Mouse (Mus musculus): Measurements from ENCODE around the gene Aspg.

Gene Aspg

DNA sequence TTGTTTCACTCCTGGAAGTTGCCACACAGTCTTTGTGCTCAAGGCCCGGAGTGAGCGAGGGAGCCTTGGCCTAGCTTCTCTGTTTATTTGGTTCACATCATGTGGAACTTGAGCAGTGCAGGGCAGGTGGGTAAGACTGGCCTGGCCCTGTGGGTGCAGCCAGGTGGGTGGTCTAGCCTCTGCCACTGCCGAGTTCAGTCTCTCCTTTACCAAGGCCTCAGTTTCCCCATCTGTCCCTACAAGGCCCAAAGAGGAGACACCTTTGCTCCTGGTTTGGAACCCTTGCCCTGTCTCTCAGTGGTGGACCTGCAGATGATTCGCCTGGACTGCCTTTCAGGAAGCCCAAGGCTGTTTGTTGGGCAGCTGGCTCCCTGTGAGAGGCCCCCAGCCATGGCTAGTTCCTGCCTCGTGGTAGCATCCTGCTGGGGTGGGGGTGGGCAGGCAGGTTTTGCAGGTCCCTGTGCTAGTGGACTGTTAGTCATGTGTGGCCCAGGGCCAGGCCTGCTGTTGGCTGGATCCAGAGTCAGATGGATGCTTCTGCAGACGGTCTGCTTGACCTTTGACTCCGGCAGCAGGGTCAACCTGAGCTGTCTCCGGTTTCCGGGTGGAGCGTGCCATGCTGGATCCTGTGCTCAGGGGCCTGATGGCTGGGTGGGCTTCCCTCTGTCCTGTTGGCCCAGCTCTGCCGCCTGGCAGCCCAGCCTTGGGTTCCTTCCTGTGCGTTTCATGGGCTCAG, 44.9 kb downstream of the Aspg start:
- no peak for DNase-seq (ENCODE audit: low spot score in 2 of 2)

DNA sequence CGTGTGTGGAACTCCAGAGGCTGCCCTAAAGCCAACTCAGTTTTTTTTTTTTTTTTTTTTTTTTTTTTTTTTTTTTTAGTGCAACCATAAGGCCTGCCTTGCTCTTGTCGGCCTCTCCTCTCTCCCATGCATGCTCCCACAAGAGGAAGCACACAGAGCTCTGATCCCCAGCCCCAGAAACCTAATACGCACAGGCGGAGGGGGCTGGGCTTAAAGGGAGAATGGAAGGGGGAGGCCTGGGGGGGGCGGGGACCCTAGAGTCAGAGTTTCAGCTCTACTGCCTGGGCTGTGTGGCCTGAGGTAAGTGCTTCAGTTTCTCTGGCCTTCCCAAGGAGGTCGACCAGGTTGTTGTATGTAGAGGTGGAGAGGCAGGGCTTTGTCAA, 45.5 kb downstream of the Aspg start:
- DNase-seq (ENCODE audit: low spot score in 2 of 2), result no peak

- DNase-seq (ENCODE audit: low spot score in 2 of 2), result no peak
Observed at GRCm38 (mm10) chr12:112153597-112153996, 47.1 kb downstream of the Aspg start.

- no peak for DNase-seq (ENCODE audit: low spot score in 2 of 2)
Observed at GRCm38 (mm10) chr12:112154476-112154875, 48.0 kb downstream of the Aspg start.

GRCm38 (mm10) chr12:112155218-112156051, 49.0 kb downstream of the Aspg start:
- no peak for DNase-seq (ENCODE audit: low spot score in 2 of 2)

DNA sequence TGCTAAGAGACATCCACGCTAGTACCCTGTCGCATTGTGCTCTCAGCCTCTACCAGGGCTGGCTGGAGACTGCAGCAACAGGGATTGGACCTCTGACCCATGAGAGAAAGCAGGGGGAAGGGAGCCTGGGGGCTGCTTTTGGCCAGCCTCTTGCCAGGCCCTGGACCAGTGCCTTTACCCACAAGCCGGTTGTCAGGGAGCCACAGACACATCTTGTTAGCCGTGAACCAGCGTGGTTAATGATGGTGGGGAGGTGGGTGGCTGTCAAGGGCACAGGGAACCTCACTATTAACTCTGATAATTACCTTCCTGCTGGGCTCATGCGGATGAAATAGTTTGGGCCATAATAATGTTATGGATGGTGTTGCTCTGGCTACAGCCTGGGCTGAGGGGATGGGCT, 50.3 kb downstream of the Aspg start:
- DNase-seq (ENCODE audit: low spot score in 2 of 2), result no peak

- DNase-seq (ENCODE audit: low spot score in 2 of 2), result no peak
Observed at GRCm38 (mm10) chr12:112158246-112158645, 51.8 kb downstream of the Aspg start.

DNA sequence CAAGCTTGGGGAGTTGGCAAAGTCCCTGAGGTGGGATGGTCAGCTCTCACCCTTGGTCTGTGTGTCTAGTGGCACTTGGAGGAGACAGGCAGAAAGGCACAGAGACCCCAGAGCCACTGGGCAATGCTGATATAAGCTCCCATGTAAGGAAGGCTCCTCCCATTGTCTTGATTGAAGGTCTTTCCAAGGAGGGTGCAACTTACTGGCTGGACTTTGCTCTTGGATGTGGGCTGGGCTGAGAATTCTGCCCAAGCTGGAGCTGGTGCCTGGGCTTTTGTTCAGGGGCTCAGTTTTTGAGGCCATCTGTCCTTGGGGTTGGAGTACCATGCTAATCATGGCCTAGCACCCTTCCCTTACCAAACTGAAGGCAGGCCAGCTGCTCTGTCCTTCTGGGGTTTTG, 52.3 kb downstream of the Aspg start:
- no peak for DNase-seq (ENCODE audit: low spot score in 2 of 2)

- no peak for DNase-seq (ENCODE audit: low spot score in 2 of 2)
Observed at GRCm38 (mm10) chr12:112163981-112164839, 57.7 kb downstream of the Aspg start.

DNA sequence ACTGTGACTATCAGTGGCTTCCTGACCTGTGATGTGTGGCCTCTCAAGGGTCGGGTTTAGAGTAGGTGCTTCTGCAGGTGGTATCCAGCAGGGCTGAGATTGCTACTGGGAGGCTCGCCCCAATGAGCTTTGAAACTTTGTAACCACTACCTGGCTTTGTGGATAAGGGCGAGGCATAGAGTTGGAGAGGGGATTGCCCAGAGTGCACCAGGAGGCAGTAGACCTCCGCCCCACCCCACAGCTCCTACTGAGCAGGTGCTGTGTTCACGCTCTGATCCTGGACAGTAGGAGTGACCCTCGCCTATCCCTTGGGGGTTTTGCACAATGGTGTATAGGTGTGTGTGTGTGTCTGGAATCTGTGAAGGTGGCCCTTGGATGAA, 58.4 kb downstream of the Aspg start:
- no peak for DNase-seq (ENCODE audit: low spot score in 2 of 2)

- no peak for DNase-seq (ENCODE audit: low spot score in 2 of 2)
Observed at GRCm38 (mm10) chr12:112169240-112169639, 62.8 kb downstream of the Aspg start.

- DNase-seq (ENCODE audit: low spot score in 2 of 2), result no peak
Observed at GRCm38 (mm10) chr12:112170671-112171574, 64.4 kb downstream of the Aspg start.

GRCm38 (mm10) chr12:112171657-112172056, 65.2 kb downstream of the Aspg start:
- DNase-seq (ENCODE audit: low spot score in 2 of 2), result no peak

- DNase-seq (ENCODE audit: low spot score in 2 of 2), result no peak
Observed at GRCm38 (mm10) chr12:112172214-112172613, 65.7 kb downstream of the Aspg start.
